Mouse (Mus musculus): ENCODE data around the gene Rgs10. TPM values are rescaled to one million over a fixed set of nuclear protein-coding genes. Genes with fewer than 3 reads are reported as not detected.

The Rgs10 gene
- total and polyA plus RNA-seq, 3 experiments: 42.3 to 44.7 TPM; not detected in 1

DNA sequence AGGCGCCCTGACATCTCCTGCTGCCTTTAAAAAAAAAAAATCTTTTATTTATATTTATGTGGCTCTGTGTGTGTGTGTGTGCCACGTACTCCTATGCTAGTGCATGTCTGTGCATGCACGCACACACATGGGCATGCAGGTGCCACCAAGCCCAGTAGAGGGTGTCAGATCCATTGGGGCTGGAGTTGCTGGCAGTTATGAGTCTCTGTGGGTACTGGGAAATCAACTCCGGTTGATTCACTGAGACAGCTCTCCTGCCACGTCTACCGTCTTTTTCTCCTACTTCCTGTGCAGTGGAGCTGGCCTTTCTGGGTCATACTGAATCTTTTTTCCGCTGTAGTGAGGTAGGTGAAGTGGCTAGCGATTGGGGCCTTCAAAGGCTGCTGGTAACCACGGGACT lies 58.8 kb downstream of the Rgs10 start:
- Histone ChIP-seq H3K9ac (ENCODE audit: control insufficient read depth, low read depth, low read length, poor library complexity, severe bottlenecking) (no peak overlapping the region), H3K4me3 (ENCODE audit: control insufficient read depth in 1 of 2, insufficient read depth in 1 of 2, low read depth in 2 of 2, low read length in 2 of 2) (no peak overlapping the region), H3K36me3 (ENCODE audit: control insufficient read depth in 1 of 2, insufficient read depth in 2 of 2, low read length in 2 of 2) (peaks cover 0 to 4% of the 10 kb centered on the region in 2 experiments; a peak in 2 of 4 replicates), H3K27ac (ENCODE audit: control insufficient read depth, low read depth, low read length) (no peak overlapping the region), H3K27me3 (ENCODE audit: control insufficient read depth in 1 of 2, insufficient read depth in 2 of 2, low read length in 2 of 2) (peaks cover 5 to 9% of the 10 kb centered on the region in 2 experiments; a peak in 3 of 4 replicates), H3K79me2 (ENCODE audit: control insufficient read depth, insufficient read depth, low read length, poor library complexity) (no peaks in the 10 kb centered on the region), H3K9me3 (replicated peaks; ENCODE audit: insufficient read depth, low read length) (no peaks in the 10 kb centered on the region), H3K4me1 (ENCODE audit: control insufficient read depth in 1 of 2, insufficient read depth in 2 of 2, low read length in 2 of 2) (peaks cover 5% of the 10 kb centered on the region in 2 experiments; a peak in 3 of 4 replicates)
- DNase-seq (ENCODE audit: low read depth, low spot score): peak; percentile 24
- TF ChIP-seq RAD21 (IDR thresholded peaks at IDR 0.05; ENCODE audit: low read depth, low read length): peak; percentile 57
- peak; percentile 17 to 51 (median 47); a peak in 4 of 6 replicates for TF ChIP-seq CTCF (IDR thresholded peaks at IDR 0.05 in 2 of 3, conservative IDR thresholded peaks at IDR 0.05 in 1 of 3; ENCODE audit: control insufficient read depth in 1 of 3, insufficient read depth in 1 of 3, low read depth in 2 of 3, low read length in 3 of 3, poor library complexity in 1 of 3, severe bottlenecking in 1 of 3)
- TF ChIP-seq SMC3 (IDR thresholded peaks at IDR 0.05; ENCODE audit: low read depth, low read length): peak; percentile 51
- no peak for TF ChIP-seq ETS1 (IDR thresholded peaks at IDR 0.05; ENCODE audit: low read depth, low read length)
- no peak for TF ChIP-seq ZNF384 (IDR thresholded peaks at IDR 0.05; ENCODE audit: low read depth, low read length)
- no peak for TF ChIP-seq RCOR1 (IDR thresholded peaks at IDR 0.05; ENCODE audit: low read depth, low read length)
- no peak for TF ChIP-seq TCF12 (IDR thresholded peaks at IDR 0.05; ENCODE audit: low read depth, low read length)
- no peak for TF ChIP-seq ZMIZ1 (IDR thresholded peaks at IDR 0.05; ENCODE audit: low read depth, low read length)
- TF ChIP-seq UBTF (IDR thresholded peaks at IDR 0.05; ENCODE audit: borderline replicate concordance, insufficient read depth, low read depth, low read length): no peak
- peak; percentile 30; the same call in 1 of the 2 replicates for TF ChIP-seq ZC3H11A (IDR thresholded peaks at IDR 0.05; ENCODE audit: low read depth, low read length)
- no peak for TF ChIP-seq ELF1 (IDR thresholded peaks at IDR 0.05; ENCODE audit: low read depth, low read length)
- TF ChIP-seq MEF2A (IDR thresholded peaks at IDR 0.05; ENCODE audit: extremely low read depth, insufficient replicate concordance, low read depth, low read length, poor library complexity, severe bottlenecking): no peak

DNA sequence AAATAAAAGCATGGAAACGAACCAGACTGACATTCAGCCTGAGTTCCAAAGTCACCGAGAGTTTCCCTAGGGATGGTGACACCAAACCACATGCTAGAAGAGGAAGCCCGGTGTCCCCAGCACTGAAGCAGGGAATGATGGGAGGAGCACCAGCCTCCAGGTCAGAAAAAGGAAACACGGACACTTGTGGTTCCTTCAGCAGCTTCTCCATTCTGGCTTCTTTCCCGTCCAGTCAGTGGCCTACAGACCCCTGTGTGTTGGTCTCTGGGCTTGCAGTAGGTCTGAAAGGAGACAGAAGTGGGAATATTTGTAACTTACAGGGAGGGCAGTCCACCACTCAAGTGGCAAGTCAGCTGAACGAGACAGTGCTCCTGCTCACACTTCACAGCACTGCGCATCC lies 59.4 kb downstream of the Rgs10 start:
- no peaks in the 10 kb centered on the region for H3K9me3 ChIP-seq (replicated peaks; ENCODE audit: insufficient read depth, low read length)
- H3K4me1 ChIP-seq (ENCODE audit: control insufficient read depth in 1 of 2, insufficient read depth in 2 of 2, low read length in 2 of 2): peaks cover 0 to 2% of the 10 kb centered on the region in 2 experiments; a peak in 2 of 4 replicates
- H3K27me3 ChIP-seq (ENCODE audit: control insufficient read depth in 1 of 2, insufficient read depth in 2 of 2, low read length in 2 of 2): peaks cover 5 to 11% of the 10 kb centered on the region in 2 experiments
- no peak overlapping the region for H3K4me3 ChIP-seq (ENCODE audit: control insufficient read depth in 1 of 2, insufficient read depth in 1 of 2, low read depth in 2 of 2, low read length in 2 of 2)
- peaks cover 0 to under 1% of the 10 kb centered on the region in 2 experiments; a peak in 1 of 4 replicates for H3K36me3 ChIP-seq (ENCODE audit: control insufficient read depth in 1 of 2, insufficient read depth in 2 of 2, low read length in 2 of 2)
- no peak for DNase-seq (ENCODE audit: low read depth, low spot score)
- no peak overlapping the region for H3K9ac ChIP-seq (ENCODE audit: control insufficient read depth, low read depth, low read length, poor library complexity, severe bottlenecking)
- no peaks in the 10 kb centered on the region for H3K79me2 ChIP-seq (ENCODE audit: control insufficient read depth, insufficient read depth, low read length, poor library complexity)
- TF ChIP-seq MXI1 (IDR thresholded peaks at IDR 0.05; ENCODE audit: low read depth, low read length) (no peak), MYC (IDR thresholded peaks at IDR 0.05; ENCODE audit: low read depth, low read length) (no peak), POLR2AphosphoS5 (IDR thresholded peaks at IDR 0.05; ENCODE audit: borderline replicate concordance, low read depth, low read length) (no peak), TAL1 (IDR thresholded peaks at IDR 0.05; ENCODE audit: low read length) (no peak), NRF1 (IDR thresholded peaks at IDR 0.05; ENCODE audit: insufficient read depth, low read depth, low read length, poor library complexity, severe bottlenecking) (no peak), CHD1 (IDR thresholded peaks at IDR 0.05; ENCODE audit: low read depth, low read length) (no peak), MAFK (IDR thresholded peaks at IDR 0.05; ENCODE audit: borderline replicate concordance, low read depth, low read length) (no peak), RCOR1 (IDR thresholded peaks at IDR 0.05; ENCODE audit: low read depth, low read length) (no peak), ZMIZ1 (IDR thresholded peaks at IDR 0.05; ENCODE audit: low read depth, low read length) (no peak), HCFC1 (IDR thresholded peaks at IDR 0.05; ENCODE audit: low read depth, low read length) (no peak), RAD21 (IDR thresholded peaks at IDR 0.05; ENCODE audit: low read depth, low read length) (no peak), MEF2A (IDR thresholded peaks at IDR 0.05; ENCODE audit: extremely low read depth, insufficient replicate concordance, low read depth, low read length, poor library complexity, severe bottlenecking) (no peak), EP300 (IDR thresholded peaks at IDR 0.05; ENCODE audit: low read depth in 1 of 2, low read length in 2 of 2) (no peak), TBP (IDR thresholded peaks at IDR 0.05; ENCODE audit: low read depth, low read length) (no peak), SMC3 (IDR thresholded peaks at IDR 0.05; ENCODE audit: low read depth, low read length) (no peak), NELFE (IDR thresholded peaks at IDR 0.05; ENCODE audit: low read depth, low read length) (no peak), MAZ (IDR thresholded peaks at IDR 0.05; ENCODE audit: low read depth, low read length) (no peak), POLR2AphosphoS2 (IDR thresholded peaks at IDR 0.05; ENCODE audit: low read length) (no peak), GATA1 (IDR thresholded peaks at IDR 0.05; ENCODE audit: low read depth, low read length) (no peak), ZNF384 (IDR thresholded peaks at IDR 0.05; ENCODE audit: low read depth, low read length) (no peak)
- H3K27ac ChIP-seq (ENCODE audit: control insufficient read depth, low read depth, low read length): no peak overlapping the region

Data from MEL (cell line).